Mouse (Mus musculus): ENCODE measurements around the gene Vps37b. TPM values are rescaled to one million over a fixed set of nuclear protein-coding genes. Genes with fewer than 3 reads are reported as not detected.

The Vps37b gene
- 10 to 100 TPM; 82.8 to 99.9 TPM for total RNA-seq (2023)

DNA sequence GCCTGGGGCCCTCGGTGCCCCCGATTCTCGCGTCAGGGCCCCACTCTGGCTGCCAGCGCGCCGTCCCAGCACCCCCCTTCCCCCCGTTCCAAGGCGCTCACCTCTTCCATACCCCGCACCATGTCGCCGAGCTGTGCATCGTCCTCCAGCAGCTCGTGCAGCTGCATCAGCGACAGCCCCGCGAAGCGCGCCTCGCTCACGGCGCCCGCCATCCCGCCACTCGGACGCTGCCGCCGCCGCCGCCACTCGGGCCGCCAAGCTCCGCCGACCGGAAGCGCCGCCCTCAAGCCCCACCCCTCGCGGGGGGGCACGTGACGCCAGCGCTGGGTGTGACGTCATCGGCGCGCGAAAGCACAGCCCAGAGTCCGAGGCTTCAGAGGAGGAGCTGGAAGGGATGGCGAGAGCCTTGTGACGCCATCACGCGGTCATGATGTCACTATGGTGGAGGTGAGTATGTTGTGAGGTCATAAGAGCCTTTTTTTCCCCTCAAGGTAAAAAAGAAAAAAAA lies at the start of gene Vps37b:
Vps37b (minus strand) TSS at position 270 of the 508 bp plus-strand sequence.

DNA sequence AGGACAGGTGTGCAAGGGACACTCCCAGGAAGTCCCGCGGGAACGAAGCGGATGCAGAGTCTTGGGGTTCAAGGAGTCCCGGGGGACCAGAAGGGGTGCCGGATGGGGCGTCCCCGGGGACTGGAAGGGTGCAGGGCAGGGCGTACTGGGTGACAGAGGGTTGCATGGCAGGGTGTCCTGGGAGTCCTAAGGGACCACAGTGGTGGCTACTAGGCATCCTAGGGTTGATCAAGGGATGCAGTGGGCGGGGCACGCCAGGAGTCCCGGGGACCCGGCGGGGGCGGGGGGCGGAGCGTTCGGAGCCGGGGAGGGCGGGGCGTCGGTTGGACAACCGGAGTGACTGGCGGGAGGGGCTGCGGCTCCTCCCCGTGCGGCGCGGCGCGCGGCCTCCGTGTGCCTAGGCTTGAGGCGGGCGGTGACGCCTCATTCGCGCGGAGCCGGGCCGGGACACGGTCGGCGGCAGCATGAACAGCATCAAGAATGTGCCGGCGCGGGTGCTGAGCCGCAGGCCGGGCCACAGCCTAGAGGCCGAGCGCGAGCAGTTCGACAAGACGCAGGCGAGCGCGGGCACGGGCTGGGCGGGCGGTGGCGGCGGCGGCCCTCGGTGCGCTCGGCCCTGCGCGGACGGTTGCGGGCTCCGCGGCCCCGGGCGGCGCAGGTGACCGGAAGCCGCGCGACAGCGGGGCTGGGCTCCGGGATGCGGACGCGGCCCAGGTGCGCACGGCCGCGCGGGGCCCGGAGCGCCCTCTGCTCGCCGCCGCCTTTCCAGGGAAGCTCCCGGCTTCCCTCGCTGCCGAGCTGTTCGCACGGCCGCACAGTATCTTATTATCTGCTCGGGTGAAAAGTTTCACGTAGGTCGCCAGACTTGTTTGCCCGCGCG lies 58.5 kb downstream of the Vps37b start, which contains the start of gene Hip1r:
Hip1r (plus strand) TSS at position 330 of the 880 bp plus-strand sequence.

Other genes with a start within 250 kb of the Vps37b start
- under 1 TPM in 1 of 2 experiments, not detected in 1; 0.26 TPM for gene Hcar2, start 166.8 kb downstream of the Vps37b start, total RNA-seq (2023)
- gene Hcar1, start 152.2 kb downstream of the Vps37b start, total RNA-seq (2023), result not detected
- gene Denr, start 125.1 kb downstream of the Vps37b start, total RNA-seq (2023), result 10 to 100 TPM; 35.9 to 49.1 TPM
- 1 to 10 TPM in 1 of 2 experiments, not detected in 1; 4.0 TPM for gene Gm43518, start 104.9 kb downstream of the Vps37b start, total RNA-seq (2023)
- 1 to 10 TPM; 3.7 to 6.5 TPM for gene Ccdc62, start 101.6 kb downstream of the Vps37b start, total RNA-seq (2023)
- 100 to 1,000 TPM; 230 to 266 TPM for gene Hip1r, start 58.6 kb downstream of the Vps37b start, total RNA-seq (2023)
- 1 to 10 TPM; 2.7 to 2.8 TPM for gene Abcb9, start 63.5 kb upstream of the Vps37b start, total RNA-seq (2023)
- gene Ogfod2, start 80.0 kb upstream of the Vps37b start, total RNA-seq (2023), result 10 to 100 TPM; 22.2 to 26.2 TPM
- 10 to 100 TPM; 33.9 to 38.1 TPM for gene Arl6ip4, start 83.8 kb upstream of the Vps37b start, total RNA-seq (2023)
- gene Pitpnm2, start 217.5 kb upstream of the Vps37b start, total RNA-seq (2023), result 10 to 100 TPM; 55.3 to 56.5 TPM

Data from B cell, adult 67 days (primary cell).